Mouse (Mus musculus) gastrocnemius, adult 2 months (tissue): ENCODE measurements around the gene Hgfac. TPM values are rescaled to one million over a fixed set of nuclear protein-coding genes. Genes with fewer than 3 reads are reported as not detected.

Experiments
- DNase-seq: peaks from one replicate; pipeline ENCODE4 v3.0.0; 2022
- H3K27ac ChIP-seq: fragments of 200-600 bp; 2 replicates; pipeline ENCODE4 v1.8.1; 2022; ENCODE audit warnings: mild to moderate bottlenecking
- H3K4me3 ChIP-seq: fragments of 200-600 bp; 2 replicates; pipeline ENCODE4 v1.8.1; 2022; ENCODE audit warnings: mild to moderate bottlenecking, moderate library complexity
- CTCF ChIP-seq: fragments of 200-600 bp; IDR thresholded peaks from 2 replicates; pipeline ENCODE4 v1.8.1; 2022; ENCODE audit warnings: antibody characterized with exemption, mild to moderate bottlenecking, moderate library complexity
- intact Hi-C: fragments of 180-260 bp; cut with DNase I; formaldehyde crosslinking; loops from one replicate; pipeline ENCODE4 v1.15.1; 2025
- long read RNA-seq, 2 experiments: library from polyadenylated mRNA; stranded (forward); transcript quantifications; one replicate each; pipeline ENCODE4 v2.0.0; 2021
- total RNA-seq, 2 experiments: library from RNA; stranded (reverse); gene quantifications; 2 replicates each; pipeline ENCODE4 v1.2.3; 2021

Hgfac gene
- under 1 TPM; 0.25 to 0.48 TPM for total RNA-seq
- long read RNA-seq, experiment 1, result 0 reads
- long read RNA-seq, experiment 2, result 0 reads

- TF ChIP-seq CTCF, result no peak
- intact Hi-C loops, result no loop called here
- Histone ChIP-seq H3K4me3 (no peak within 1 kb of the TSS), H3K27ac (no peak within 1 kb of the TSS; the same call in 1 of the 2 replicates)
- no peak for DNase-seq
These were observed at the start of gene Hgfac for GRCm38 (mm10) chr5:35041268-35041829. Gene Hgfac, plus strand, starts transcription at chr5:35041509.

DNA sequence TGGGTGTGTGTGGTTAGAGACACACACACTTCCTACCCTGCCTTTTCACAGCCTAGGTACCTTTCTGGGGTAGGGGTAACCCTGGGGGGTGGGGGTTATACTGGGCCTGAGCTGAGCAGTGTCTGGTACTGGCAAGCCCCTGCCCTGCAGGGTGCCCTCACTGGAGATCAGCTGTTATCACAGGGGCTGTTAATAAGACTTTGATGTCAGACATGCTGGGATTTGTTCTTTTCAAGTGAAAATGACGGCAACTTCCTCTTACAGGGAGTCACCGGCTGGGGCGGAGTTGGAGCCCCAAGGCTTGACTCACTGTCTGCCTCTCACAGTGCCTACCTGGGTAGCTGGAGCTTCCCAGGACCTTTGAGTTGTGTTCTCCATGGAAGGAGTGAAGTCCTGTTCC lies 42.6 kb upstream of the Hgfac start:
- Histone ChIP-seq H3K4me3 (no peak overlapping the region), H3K27ac (no peak overlapping the region)
- TF ChIP-seq CTCF, result no peak
- intact Hi-C loops, result no loop called here
- no peak for DNase-seq

GRCm38 (mm10) chr5:34999281-34999680 lies 42.0 kb upstream of the Hgfac start:
- intact Hi-C loops, result no loop called here
- H3K27ac ChIP-seq, result no peak overlapping the region
- no peak for TF ChIP-seq CTCF
- no peak overlapping the region for H3K4me3 ChIP-seq
- no peak for DNase-seq

DNA sequence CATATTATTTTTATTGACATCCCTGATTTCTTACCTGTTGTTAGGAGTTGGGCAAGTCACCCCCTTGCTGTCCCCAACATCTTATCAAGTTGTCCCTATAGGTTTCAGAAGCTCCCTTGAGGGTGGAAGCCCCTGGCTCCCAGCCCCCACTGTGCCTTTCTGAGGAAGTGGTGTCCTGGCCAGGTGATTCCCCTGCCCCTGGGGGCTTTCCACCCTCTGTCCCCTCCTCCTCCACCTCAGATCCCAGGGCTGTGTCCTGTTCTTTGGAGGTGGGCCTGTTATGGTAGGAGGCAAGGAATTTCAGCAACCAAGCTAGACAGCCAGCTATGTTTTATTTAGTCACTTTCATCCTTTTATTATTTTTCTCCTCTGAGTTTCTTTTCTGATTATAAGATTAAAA lies 41.0 kb upstream of the Hgfac start:
- intact Hi-C loops, result no loop called here
- no peak overlapping the region for H3K4me3 ChIP-seq
- DNase-seq, result no peak
- no peak for TF ChIP-seq CTCF
- no peak overlapping the region for H3K27ac ChIP-seq

- Histone ChIP-seq H3K27ac (no peak overlapping the region), H3K4me3 (no peak overlapping the region)
- no peak for DNase-seq
- no peak for TF ChIP-seq CTCF
- intact Hi-C loops, result no loop called here
These were observed 40.2 kb upstream of the Hgfac start for GRCm38 (mm10) chr5:35001144-35001543.

DNA sequence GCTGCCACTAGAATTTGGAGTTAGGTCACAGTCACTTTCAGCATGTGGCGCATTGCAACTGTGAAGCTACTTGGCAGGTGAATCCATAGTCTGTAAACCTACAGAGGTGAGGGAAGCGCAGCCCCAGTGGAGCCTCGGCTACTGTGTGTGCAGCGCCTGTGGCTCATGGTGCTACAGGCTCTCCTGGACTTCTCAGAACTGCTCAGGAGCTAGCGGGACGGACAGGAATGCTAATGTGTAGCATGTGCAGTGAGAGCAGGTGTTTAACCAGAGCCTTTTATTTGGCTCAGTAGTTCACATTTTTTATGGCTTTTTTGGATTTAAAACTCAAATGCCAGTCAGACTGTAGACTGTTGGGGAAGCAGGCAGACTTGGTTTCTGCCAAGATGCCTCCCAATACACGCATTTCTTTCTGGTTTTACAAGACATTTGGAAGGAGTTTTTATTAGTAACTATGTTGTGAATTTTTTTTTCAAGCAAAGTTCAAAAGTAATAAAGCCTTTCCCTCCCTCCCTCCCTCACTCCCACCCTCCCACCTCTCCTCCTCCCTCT lies 37.6 kb upstream of the Hgfac start:
- no peak for DNase-seq
- Histone ChIP-seq H3K27ac (no peak overlapping the region), H3K4me3 (no peak overlapping the region)
- TF ChIP-seq CTCF, result no peak
- intact Hi-C loops, result no loop called here

GRCm38 (mm10) chr5:35004769-35005168 lies 36.5 kb upstream of the Hgfac start:
- no peak for TF ChIP-seq CTCF
- no peak for DNase-seq
- Histone ChIP-seq H3K4me3 (no peak overlapping the region), H3K27ac (no peak overlapping the region)
- intact Hi-C loops, result no loop called here

DNA sequence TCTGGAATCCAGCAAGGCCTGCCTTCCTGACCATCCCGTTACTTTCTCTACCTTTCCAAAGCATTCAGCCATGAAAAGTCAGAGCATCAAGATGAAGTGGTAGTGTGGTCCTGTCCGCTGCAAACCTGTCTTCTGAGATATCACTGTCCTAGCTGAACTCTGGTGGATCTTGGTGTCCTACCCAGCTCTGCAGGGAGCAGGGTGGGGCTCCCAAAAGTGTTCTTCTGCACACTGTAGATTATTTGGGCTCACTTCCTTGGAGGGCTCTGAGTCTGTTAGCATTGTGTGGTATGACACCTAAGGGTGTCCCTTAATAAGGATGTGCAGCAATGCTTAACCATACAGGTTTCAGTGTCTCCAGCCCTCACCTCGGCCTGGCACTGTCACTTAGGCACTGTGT lies 35.6 kb upstream of the Hgfac start:
- Histone ChIP-seq H3K4me3 (no peak overlapping the region), H3K27ac (no peak overlapping the region)
- TF ChIP-seq CTCF, result no peak
- DNase-seq, result no peak
- intact Hi-C loops, result no loop called here

DNA sequence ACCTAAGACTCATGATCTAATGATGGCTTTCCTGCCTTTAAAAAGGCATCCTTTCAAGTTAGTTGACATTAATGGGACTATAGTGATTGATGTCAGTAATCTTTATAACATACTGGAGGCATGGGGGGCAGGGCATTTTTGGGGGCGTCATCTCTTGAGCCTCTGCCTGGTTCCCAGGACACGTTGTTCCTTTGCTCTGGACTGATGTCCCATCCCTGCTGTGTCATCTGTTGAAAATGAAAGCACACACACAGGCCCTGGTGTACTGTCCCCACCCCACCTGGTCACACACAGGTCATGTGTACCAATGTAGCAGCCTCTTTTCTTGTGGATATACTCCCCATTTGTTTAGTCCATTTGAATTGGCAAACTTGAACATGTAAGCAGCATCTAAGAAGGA lies 34.7 kb upstream of the Hgfac start:
- intact Hi-C loops, result no loop called here
- no peak for TF ChIP-seq CTCF
- Histone ChIP-seq H3K27ac (no peak overlapping the region), H3K4me3 (no peak overlapping the region)
- DNase-seq, result no peak

DNA sequence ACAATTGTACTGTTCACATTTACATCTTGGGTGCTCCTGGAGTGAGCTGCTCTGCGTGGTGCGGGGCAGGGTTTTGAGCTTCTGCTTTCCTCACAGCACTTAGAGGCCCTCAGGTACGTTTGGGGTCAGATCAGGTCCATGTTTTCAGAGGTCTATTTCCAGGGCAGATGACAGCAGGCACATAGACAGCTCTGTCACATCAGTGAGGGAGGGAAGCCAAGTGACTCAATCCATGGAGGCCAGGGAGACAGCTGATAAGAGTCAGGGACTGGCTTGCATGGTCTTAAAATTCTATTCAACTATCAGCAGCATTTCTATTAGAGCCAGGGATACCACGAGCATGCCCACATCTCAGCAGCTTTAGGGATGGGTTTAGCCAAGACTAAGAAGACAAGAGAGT lies 32.1 kb upstream of the Hgfac start:
- H3K27ac ChIP-seq, result no peak overlapping the region
- intact Hi-C loops, result no loop called here
- DNase-seq, result no peak
- no peak for TF ChIP-seq CTCF
- H3K4me3 ChIP-seq, result no peak overlapping the region

DNA sequence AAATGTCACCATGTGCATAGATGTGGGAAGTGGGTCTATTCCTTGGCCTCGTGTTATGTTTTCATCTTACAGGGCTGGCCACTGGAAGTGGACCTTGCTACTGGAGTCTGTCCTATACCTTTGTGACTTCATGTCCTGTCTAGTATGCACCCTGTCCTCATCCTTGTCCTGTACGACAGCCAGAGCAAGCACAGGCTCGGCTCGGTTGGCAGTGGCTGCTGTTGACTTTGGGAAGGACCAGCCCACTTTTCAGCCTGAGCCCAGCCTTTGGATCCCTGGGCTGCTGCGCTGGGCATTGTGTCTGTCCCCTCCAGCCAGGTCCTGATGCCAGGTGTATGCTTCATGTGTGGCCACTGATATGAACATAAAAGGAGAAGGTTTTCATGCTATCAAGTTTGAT lies 30.7 kb upstream of the Hgfac start:
- Histone ChIP-seq H3K27ac (no peak overlapping the region), H3K4me3 (no peak overlapping the region)
- TF ChIP-seq CTCF, result no peak
- intact Hi-C loops, result no loop called here
- no peak for DNase-seq

DNA sequence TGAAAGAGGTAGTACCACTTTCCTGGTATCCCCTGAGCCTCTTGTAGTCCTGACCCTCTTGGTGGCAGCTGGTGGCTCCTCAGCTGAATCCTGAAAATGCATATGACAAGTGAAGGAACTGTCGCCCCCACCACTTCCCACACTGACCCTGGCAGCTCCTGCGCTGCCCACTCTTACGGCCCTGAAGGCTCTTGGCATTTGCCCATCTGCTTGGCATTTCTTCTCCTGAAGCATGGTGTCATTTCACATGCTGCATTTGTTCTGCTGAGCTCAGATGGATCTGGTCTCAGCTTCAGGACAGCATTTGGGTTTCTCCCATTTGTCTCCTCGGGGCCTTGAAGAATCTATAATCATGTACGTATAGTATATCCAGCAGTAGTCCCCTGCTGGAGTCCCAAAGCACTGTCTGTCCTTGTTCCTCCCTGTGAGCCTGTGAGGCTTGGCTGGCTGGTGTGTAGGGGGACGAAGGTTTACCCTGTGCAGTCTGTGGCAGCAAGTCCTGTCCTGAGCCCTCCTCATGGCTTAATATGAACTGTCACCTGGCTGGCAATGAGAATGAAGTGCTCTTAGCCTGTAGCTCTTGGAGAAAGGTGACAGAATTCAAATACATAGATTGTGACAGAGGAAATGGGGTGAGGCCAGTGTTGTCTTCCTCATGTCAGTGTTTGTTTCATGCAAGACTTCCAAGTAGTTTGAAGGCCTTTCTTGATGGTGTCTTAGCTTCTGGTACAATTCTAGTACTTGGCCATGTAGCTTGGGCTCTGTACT lies 30.0 kb upstream of the Hgfac start:
- no peak for TF ChIP-seq CTCF
- DNase-seq, result no peak
- Histone ChIP-seq H3K4me3 (no peak overlapping the region), H3K27ac (no peak overlapping the region)
- intact Hi-C loops, result no loop called here

- intact Hi-C loops, result no loop called here
- TF ChIP-seq CTCF, result no peak
- no peak overlapping the region for H3K27ac ChIP-seq
- DNase-seq, result no peak
- H3K4me3 ChIP-seq, result no peak overlapping the region
These were observed 27.3 kb upstream of the Hgfac start for GRCm38 (mm10) chr5:35014036-35014435.
